Mouse (Mus musculus) CD4-positive helper T cell, adult 2 months (primary cell): ENCODE measurements around the gene Agxt2.

ENCODE experiments used
- DNase-seq: peaks from one replicate; pipeline ENCODE4 v3.0.0-alpha.2; 2012; ENCODE audit warnings: low read depth, missing footprints, low spot score

The Agxt2 gene

GRCm38 (mm10) chr15:10358039-10358948 is at the start of gene Agxt2:
Agxt2 (plus strand) TSS chr15:10358532.
- no peak for DNase-seq

DNA sequence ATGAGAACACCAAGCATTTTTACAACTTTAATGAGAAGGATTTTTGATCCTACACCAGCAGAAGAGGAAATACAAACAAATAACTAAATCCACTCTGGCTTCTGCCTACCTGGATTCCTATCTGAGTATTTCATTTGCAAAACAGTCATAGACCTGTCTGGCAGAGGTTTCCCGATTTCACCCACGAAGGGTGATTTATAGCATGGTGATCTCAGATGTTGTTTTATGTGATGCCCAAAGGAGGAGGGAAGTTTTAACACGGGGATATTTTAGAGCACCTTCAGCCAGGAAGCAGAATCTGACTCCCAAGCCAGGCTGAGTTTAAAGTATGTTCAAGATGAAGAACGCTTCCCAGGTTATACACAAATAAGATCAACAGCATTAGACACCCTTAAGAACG is 46.5 kb upstream of the Agxt2 start:
- no peak for DNase-seq

DNA sequence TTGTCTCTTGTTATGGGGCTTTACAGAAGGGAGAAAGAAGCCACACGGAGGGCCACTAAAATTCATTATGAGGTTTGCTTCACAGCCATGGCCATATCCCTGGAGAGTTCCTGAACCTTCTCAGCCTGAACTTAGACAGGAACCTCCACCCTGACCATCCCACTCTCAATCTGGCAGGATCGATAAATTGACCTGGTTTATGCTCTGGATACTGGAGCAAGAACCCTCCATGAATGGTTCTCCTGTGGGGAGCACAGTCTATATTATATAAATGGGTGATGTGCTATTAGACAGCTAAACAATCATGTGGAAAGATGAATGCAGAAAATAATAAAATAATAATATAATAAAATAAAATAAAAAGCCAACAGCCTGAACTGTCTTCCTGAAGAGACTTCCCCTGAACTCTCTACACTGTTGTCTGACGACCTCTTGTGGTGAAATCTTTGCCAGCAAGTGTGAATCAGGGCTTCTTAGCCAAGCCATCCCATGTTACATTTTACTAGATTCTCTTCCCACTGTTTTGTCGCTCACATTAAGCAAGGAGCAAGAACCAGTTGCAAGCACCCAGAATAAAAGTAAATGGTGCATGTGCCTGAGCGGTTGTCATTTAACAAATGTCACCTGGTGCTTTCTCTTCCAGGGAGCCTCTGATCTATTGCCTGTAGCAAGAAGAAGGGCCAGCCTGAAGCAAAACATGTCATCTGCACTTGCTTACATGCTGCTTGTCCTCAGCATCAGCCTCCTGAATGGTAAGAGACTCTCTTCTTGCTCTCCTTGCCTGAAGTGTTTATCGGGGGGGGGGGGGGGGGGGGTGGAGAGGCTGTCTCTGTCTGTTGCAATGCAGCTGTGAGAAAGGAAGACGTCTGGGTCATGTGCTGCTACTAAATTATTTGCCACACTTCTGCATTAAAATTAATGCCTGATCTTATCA is 44.5 kb upstream of the Agxt2 start:
- peak; percentile 25 for DNase-seq

DNA sequence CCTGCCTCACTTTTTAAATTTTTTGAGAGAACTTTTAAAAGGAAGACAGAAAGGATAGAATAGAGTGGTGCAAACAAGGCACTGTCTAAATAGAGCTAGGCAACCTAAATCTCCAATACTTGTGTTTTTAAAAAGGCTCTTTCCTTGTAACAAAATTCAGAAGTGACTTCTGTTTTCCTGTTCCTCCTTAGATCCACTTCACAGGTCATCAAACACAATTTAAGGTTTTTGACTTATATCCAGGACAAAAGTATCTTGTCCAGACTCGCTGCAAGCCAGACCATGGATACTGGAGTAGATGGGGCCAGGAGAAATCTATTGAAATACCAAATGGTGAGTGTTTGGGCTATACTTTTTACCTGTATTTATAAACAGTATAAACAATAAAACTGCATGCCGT is 33.3 kb upstream of the Agxt2 start, which contains the start of gene Gm21973:
Gene Gm21973, plus strand, starts transcription at position 301 of the 400 bp plus-strand sequence.
- DNase-seq, result no peak

- DNase-seq, result no peak
Observed at GRCm38 (mm10) chr15:10330626-10331025, 27.7 kb upstream of the Agxt2 start.

- DNase-seq, result no peak
Observed at GRCm38 (mm10) chr15:10332566-10332965, 25.8 kb upstream of the Agxt2 start.

DNA sequence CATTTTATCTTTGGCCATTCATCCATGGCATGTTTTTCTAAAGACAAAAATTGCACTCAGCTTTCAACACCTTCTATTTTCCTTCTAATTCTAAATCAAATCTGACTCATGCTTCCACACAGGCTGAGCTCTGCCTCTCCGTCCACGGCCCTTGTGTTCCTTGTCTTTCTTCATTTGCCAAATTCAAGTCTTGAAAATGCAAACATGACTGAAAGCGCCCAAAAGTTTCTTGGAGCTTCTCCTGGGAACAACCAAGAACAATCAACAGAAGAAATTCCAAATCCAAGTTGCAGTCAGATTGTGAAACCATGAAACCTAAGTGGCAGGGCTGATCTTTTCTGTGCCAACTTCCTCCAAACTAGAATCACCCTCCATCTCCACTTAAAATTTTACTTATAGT is 19.7 kb upstream of the Agxt2 start:
- no peak for DNase-seq

- no peak for DNase-seq
Observed at GRCm38 (mm10) chr15:10347044-10347443, 11.3 kb upstream of the Agxt2 start.

DNA sequence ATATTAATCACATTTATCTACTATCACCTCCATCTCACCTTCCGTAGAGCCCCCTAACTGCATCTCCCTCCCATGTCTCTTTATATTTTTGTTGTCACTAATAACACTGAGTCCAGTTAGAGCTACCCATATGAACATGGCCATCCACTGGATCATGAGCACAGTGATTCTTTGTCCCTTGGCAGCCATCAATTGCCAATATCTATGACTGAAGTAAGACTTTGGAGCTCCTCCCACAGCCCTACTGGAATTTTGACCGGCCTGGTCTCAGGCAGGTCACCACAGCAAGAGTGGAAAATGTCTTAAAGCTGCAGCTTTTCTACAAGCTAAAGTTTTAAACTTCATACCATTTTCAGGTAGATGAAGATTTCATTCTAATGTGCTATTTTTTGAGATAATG is 8.0 kb downstream of the Agxt2 start:
- DNase-seq, result no peak

DNA sequence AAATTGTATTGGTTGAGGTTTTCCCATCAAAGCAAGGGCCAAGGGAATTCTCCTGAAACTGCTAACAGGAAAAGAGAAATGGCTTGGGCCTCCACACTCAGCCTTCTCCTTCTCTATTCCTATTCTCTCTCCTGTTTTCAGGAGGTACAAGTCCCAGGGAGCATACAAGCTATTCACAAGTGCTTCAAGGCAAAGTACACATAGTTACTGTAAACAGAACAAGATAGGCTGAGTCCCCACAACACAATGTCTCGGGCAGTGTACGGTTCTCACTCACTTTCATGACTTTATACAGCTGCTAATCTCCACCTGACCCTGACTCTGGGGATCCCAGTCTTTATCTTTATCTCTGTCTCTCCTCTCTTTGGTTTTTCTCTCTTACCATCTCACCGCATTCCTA is 17.1 kb downstream of the Agxt2 start:
- DNase-seq, result no peak

DNA sequence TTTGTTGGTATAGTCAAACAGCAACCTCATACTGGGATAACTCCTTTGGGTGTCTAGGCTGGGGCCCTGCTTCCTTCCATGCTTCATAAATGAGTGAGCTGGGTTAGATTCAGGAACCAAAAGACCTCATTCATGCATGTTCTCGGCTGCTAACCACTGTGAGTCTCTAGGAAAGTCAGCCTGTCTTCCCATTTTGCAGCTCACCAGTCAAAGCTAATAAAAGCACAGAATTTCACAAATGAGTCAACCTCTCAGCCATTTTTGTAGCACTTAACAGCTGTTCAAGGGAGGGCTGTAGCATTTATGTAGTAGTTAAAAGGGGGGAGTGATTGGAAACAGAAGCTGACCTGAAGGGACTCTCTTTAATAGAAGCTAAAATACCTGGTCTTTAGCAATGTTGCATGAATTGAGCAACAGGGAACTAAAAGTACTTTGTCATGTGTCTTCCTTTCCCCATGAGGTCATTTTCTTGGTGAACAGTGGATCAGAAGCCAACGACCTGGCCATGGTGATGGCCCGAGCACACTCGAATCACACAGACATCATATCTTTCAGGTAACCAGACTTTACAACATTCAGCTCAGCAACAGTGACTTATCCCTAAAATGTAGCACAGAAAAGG is 20.1 kb downstream of the Agxt2 start:
- DNase-seq, result no peak

GRCm38 (mm10) chr15:10379757-10380458 is 21.6 kb downstream of the Agxt2 start:
- no peak for DNase-seq

GRCm38 (mm10) chr15:10387263-10387662 is 28.9 kb downstream of the Agxt2 start:
- DNase-seq, result no peak

DNA sequence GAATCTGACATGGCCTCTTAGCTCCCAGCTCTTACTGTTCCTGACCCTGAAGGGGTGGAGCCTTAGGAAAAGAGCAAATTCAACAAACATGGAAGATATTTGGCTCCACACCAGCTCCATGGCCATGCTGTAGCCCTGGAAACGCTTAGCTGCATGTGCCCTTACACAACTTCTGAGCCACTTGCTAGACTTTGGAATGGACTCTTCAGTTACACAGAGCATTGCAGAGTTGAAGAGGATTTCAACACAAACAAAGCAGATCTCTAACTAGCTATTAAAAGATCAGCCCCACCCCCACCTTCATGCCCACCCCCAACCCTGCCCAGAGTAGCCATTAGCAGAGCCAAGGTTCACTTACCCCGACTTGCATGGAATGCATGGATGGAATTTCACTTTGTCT is 41.5 kb downstream of the Agxt2 start:
- DNase-seq, result no peak

DNA sequence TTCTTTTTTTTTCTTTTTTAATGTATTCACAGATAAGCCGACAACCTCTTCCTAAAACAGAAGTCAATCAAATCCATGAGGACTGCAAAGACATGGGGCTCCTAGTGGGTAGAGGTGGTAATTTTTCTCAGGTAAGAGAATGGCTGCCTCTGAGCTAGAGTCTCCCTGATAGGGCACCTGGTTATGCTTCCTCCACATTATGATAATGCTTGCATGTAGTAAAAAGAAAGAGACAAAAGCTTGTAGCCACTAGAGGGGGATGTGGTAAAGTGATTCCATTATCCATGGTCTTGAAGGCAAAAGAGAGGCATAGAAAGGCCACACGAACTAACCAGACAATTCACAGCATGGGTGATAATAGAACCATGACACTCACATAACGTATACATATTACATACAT is 42.1 kb downstream of the Agxt2 start:
- DNase-seq, result peak; percentile 6

- DNase-seq, result no peak
Observed at GRCm38 (mm10) chr15:10409842-10410241, 51.5 kb downstream of the Agxt2 start.

- DNase-seq, result no peak
Observed at GRCm38 (mm10) chr15:10410881-10411280, 52.5 kb downstream of the Agxt2 start.

GRCm38 (mm10) chr15:10413656-10414055 is 55.3 kb downstream of the Agxt2 start:
- no peak for DNase-seq

GRCm38 (mm10) chr15:10421138-10421784 is 62.9 kb downstream of the Agxt2 start:
- no peak for DNase-seq

DNA sequence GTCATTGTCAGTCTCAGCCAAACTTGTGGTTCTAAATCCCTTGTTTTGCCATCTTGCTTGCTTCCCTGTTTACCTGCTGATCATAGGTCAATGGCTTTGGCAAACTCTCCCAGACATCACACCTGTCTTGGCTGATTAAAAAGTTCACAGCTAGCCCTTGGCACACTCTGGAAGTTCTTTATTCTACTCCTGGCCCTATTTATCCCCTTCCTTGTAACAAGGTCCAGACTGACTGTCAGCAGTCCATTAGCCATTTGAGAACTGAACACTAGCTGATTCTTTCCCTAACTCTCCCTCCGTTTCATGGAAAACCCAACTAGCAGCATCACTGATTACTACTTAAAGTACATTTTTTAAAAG is 63.4 kb downstream of the Agxt2 start:
- no peak for DNase-seq

DNA sequence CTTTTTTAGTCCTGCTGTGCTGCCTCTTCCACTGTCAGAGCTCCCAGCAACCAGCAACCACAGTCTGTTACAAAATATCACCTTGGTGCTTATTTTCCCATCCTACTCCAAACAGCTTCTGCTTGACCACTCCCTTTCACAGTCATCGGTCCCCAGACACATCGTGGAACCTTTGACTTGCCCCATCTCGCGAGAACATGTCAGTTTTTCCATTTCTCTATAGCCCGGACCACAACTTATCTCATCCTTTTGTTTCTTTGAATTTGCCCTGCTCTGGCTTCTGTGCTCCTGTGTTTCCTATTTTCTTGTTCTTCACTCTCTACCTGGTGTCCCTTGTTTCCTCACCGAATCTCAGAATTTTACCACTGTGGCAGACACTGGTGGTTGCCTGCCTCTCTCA is 67.8 kb downstream of the Agxt2 start:
- DNase-seq, result no peak
